Mouse (Mus musculus) kidney, postnatal 25 days (tissue): ENCODE measurements around the gene Fam204a.

Source experiments
- DNase-seq, 2 experiments: peaks; one replicate each; pipeline ENCODE4 v3.0.0; 2021; ENCODE audit warnings: mixed read lengths in 2 of 2

The Fam204a gene

GRCm38 (mm10) chr19:60225899-60226844 lies at the start of gene Fam204a:
Gene Fam204a (minus strand): TSS chr19:60226701.
- peak; percentile 96 to 97 for DNase-seq

DNA sequence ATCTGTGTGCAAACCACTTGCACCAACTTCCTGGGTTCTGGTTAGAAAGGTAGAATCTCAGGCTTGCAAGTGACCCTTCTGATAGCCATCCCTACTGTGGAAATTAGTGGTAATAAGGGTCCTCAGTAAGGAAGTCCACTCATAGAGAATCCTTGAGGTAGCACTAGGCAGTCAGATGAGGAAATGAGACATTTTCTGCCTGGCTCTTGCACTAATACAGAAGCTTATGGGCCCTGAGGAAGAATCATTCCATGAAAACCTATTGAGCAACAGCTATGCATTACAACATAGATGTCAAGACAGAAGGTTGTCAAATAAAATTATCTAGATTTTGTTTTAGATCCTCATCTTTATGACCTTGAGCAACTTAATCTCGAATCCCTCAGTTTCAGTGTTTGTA lies 39.3 kb upstream of the Fam204a start:
- DNase-seq: no peak

DNA sequence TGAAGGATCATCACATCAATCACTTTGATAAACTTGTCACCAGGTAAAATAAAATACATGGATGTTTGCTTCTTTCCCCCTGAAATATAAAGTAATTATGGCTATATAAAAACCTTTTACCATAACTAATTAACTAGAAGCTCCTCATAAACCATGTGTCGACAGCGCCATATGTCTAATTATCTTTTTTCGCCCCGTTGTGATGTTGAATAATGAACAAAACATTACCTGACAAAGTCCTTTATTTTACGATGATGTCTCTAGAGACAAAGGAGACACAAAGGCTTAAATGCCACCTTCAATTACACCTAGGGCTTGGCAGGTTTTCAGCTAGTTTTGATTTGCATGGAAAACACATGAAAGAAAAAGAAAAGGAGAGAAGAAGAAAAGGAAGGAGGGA lies 34.2 kb upstream of the Fam204a start:
- no peak for DNase-seq

GRCm38 (mm10) chr19:60252021-60252420 lies 25.5 kb upstream of the Fam204a start:
- no peak for DNase-seq

DNA sequence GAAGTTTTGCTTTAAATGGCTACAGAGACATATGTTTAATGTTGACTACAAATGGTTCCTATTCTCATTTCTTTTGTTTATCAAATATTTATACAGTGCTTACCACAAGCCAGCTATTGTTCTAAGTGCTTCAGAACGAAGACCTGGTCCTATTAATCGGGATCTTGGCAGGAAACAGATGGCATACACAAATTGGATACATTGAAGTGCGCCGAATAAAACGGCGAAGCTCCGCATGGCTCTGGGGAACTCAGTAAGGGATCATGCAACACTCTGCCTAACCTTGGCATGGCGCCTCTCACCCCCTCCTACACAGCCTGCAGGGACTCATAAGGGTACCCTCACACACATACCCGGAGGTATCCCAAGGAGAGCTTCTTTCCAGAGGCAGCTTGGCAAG lies 24.7 kb upstream of the Fam204a start:
- DNase-seq: no peak

- no peak for DNase-seq
Measured at GRCm38 (mm10) chr19:60245250-60245649, 18.7 kb upstream of the Fam204a start.

GRCm38 (mm10) chr19:60242620-60243019 lies 16.1 kb upstream of the Fam204a start:
- no peak for DNase-seq

DNA sequence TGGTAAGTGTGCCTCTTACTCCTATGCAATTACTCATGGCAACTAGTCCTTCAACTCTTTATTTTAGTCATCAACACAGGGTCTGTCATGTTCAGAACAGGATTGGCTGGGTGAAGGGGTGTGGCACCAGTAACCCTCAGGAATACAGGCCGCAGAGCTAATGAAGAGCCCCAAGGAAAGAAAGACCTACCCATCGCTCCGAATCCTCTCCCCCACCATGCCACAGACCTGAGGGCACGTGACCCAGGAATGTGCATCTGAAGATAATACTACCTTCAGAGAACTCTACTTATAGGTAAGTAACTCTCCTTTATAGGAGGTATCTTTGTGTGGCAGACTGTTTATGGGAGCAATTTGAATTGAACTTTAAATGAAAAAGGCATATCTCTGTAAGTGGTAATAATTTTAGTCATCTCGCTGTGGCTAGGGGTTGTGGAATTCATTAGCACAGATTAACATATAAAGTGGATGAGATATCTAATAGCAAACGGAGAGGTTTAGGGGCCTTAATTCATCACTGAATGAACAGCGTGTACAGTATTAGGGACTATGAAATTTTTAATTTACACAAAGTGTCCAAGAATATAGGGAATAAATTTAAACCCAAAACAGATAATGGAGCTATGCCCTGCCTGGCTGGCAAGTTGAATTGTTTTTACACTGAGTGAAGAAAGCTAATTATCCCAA lies 15.6 kb upstream of the Fam204a start:
- DNase-seq: no peak

DNA sequence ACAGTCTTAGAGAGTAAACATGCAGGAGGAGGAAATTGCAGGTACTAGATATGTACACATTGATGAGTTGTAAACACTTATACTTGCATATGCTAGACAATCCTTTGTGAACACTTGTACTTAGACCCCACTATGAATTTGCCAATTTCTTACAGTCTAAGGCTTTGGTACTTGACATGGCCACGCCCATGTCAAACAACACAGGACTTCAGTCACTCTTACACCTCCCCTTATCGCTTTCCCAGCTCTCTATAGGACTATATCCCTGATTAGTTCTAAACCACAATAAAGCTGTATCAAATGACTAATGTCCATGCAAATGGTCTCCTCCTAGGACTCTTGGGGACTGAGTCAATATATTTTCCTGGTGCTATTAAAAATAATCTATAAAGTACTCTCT lies 5.0 kb upstream of the Fam204a start:
- DNase-seq: no peak

- peak in 1 of 2 experiments; percentile 3 for DNase-seq
Measured at GRCm38 (mm10) chr19:60226845-60227235, 339 bp upstream of the Fam204a start.

- DNase-seq: no peak
Measured at GRCm38 (mm10) chr19:60219395-60219794, 7.1 kb downstream of the Fam204a start.

DNA sequence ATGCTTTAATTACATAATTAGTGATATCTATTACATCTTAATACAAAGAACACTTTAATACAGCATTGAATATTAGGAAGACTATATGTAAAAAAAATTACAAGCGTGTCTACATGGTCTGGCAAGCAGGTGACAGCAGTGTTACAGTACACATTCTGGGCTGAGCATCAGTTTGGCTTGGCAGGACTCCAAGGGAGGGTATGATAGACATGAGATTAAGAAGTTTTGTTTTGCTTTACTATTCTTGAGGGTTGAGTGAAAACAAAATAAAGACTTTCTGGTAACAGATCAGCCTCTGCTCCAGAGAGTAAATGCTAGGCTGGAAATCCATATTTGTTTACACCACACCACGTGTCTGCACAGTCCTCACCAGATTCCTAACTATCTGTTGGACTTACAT lies 8.5 kb downstream of the Fam204a start:
- DNase-seq: peak in 1 of 2 experiments; percentile 15

DNA sequence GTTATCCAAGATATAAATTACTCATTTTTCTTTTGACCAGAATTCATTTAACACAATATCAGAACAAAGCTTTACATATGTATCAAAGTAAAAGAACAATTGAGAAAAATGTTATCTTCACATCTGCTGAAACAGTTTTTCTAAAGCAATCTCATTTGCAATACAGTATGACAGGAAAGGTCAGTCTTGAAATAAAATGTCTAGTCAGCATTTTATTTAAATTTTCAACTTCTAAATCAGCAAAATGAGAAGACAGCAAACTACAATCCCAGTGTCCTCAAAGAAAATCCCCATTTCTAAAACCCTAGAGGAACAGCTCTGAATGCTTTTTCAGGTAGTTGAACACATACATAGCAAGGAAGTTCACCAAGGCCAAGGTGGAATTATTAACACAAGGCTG lies 18.3 kb downstream of the Fam204a start:
- no peak for DNase-seq

- DNase-seq: no peak
Measured at GRCm38 (mm10) chr19:60204176-60204575, 22.3 kb downstream of the Fam204a start.

- DNase-seq: no peak
Measured at GRCm38 (mm10) chr19:60200294-60200693, 26.2 kb downstream of the Fam204a start.

GRCm38 (mm10) chr19:60199152-60199551 lies 27.3 kb downstream of the Fam204a start:
- DNase-seq: no peak

DNA sequence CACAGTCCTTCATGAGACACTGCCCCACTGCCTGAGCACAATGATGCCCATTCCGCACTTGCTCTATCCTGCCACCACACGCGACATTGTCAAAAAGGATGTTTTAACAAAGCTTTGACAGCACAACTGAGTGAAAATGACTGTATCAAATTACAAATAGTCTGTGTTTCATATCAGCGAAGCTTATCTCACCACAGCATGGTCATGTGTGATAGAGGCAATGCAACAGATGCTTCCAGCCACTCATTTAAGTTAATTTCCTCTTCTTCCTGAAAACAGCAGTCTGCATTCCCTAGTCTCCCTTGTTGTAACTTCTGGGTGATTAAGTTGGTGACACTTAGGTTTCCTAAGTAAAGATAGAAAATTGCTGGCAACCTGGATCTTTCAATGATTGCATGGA lies 33.7 kb downstream of the Fam204a start:
- DNase-seq: no peak

GRCm38 (mm10) chr19:60189206-60189605 lies 37.3 kb downstream of the Fam204a start:
- no peak for DNase-seq

DNA sequence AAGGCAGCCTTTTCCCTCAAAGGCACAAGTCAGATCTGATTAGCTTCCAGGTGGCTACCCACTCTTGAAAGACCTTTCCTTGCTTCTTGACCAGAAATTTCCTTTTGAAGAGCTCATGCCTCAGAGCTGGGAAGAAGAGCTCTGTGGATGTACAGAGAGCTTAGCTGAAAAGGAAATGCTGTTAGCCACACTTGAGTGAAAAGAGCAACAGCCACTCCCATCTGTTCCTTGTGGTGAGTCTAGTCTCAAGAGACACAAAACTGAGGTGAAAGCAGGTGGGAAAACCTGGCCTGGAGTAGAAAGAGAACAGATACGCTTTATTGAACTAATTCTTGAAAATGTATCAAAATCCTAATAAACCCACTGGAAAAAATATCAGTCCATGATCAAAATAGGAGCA lies 43.6 kb downstream of the Fam204a start:
- no peak for DNase-seq

GRCm38 (mm10) chr19:60182171-60182570 lies 44.3 kb downstream of the Fam204a start:
- no peak for DNase-seq

DNA sequence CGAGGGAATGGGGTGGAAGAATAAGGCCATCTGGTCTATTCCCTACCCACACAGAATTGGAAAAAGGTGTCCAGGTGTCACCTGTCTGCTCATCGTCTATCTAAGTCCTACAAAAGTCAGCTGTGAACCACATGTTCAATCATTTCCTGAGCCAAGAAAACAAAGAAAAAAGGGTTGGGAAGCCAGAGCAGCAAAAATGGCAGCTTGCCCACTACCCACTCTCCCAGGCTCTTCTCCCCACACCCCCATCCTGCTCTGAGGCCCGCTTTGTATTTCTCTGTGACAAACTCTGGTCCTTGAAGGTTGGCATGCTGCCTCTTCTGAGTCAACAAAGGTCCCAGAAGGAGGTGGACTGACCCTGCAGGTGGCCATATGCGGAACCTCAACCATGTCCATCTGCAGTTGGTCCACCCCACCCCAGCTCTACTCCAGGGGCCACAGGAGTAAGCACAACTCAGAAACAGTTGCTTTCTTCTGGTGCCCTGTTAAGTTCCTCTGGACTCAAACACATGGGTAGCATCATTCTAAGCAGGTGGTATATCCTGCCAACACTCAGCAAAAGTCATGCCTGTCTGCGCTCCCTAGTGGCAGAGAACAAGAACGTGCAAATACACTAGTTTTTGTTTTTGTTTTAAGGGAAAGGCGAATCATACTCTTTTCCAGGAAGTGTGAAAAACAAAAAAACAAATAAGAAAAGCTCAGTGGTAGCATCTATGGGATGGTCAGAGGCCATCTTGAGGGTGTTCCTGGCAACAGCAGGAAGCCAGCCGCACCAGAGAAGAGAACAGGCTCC lies 47.5 kb downstream of the Fam204a start:
- no peak for DNase-seq

- no peak for DNase-seq
Measured at GRCm38 (mm10) chr19:60165417-60165816, 61.1 kb downstream of the Fam204a start.

DNA sequence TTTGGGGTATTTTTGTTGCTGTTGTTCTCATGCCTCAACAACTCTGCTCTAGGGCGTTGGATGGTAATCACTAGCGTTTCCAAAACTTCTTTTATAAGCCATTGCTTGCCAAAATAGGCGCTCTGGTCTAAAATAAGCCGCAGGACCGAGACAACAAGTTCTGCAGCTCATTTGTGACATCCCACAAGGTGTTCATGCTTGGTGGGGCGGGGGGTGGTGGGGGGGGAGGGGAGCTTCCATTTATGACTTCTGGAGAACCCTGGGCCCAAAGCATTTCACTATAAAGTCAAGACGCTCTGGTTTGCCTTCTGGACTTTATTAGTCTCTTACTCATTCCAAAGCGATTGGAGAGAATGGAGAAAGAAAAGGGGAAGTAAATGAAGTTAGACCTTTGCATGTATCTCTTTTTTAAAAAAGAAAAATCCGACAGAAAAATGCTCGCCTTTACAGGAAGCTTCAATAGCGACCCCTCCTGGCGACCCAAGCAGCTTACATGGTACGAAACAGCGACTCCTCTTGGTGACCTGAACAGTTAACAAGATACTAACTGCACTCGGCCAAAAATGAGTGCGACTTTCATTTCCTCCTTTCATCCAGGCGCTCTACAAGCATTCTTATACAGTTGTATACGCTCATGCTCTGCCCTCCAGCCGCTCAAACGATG lies 65.8 kb downstream of the Fam204a start:
- DNase-seq: peak; percentile 66 to 68
